Mouse (Mus musculus) activated CD4-positive, CD25-positive, alpha-beta regulatory T cell, adult 4 months (primary cell): ENCODE data around the gene Esrp2. TPM values are rescaled to one million over a fixed set of nuclear protein-coding genes. Genes with fewer than 3 reads are reported as not detected.

Experiments used
- ATAC-seq: one replicate; pipeline ENCODE4 v1.8.0; 2017
- polyA plus RNA-seq, 2 experiments: library from polyadenylated mRNA; unstranded; fragments of 100-300 nt; shearing (Covaris generic); gene quantifications; one replicate each; pipeline ENCODE4 v1.2.1; 2017

The Esrp2 gene
- polyA plus RNA-seq, 2 experiments from 2014 or later, result 0.20 TPM; not detected in 1

DNA sequence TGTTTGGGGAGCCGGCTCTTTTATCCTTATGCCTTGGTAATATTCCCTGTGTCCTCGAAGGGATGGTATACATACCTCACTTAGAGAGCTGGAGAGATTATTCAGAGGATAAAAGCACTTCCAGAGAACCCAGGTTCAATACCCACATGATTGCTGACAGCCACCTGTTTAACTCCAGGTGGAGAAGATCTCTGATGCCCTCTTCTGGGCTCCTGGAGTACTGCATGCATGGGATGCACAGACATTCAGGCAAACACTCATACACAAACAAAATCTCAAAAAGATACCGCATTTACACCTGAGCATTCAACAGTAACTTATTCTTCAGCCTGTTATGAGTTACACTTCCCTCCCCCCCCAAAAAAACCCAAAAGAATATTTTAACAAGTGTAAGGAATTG lies 20.9 kb downstream of the Esrp2 start:
- no peak for ATAC-seq

DNA sequence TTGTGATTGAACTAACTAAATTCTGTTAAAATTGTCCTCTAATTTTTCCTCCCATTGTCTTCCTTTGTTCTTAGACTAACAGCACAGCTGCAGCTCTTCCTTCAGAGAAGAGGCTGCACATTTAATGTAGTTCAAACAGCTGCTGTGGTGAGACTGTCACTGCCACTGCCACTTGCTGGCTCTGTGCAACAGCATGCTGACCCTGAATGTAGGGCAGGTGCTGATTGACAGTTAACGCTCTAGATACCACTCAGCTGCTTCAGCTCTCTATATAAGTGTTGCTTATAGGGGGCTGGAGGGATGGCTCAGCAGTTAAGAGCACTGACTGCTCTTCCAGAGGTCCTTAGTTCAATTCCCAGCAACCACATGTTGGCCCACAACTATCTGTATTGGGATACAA lies 24.3 kb downstream of the Esrp2 start:
- ATAC-seq, result no peak

DNA sequence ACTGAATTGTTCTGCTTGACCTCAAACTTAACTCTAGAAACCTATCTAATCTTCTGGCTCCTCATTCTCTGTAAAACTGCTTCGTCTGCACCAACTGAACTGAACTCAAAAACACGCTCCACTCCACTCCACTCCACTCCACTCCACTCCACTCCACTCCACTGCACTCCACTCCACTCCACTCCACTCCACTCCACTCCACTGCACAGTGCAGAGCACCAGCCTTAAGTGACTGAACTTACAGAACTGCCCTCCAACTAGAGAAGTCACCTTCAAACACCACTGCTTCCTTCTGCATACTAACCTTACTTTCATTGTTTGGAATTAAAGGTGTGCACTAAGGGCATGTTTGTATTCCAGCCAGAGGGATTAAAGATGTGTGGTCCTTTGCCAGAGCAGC lies 24.7 kb downstream of the Esrp2 start:
- ATAC-seq, result no peak

DNA sequence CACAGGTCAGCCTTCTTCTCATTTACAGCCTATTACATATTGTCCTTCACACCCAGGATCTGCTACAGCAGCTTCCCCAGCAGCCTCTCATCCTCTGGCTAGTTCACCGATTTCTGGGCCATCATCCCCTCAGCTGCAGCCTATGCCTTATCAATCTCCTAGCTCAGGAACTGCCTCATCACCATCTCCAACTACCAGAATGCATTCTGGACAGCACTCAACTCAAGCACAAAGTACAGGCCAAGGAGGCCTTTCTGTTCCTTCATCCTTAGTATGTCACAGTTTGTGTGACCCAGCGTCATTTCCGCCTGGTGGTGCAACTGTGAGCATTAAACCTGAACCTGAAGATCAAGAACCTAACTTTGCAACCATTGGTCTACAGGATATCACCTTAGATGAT lies 28.0 kb downstream of the Esrp2 start:
- no peak for ATAC-seq

DNA sequence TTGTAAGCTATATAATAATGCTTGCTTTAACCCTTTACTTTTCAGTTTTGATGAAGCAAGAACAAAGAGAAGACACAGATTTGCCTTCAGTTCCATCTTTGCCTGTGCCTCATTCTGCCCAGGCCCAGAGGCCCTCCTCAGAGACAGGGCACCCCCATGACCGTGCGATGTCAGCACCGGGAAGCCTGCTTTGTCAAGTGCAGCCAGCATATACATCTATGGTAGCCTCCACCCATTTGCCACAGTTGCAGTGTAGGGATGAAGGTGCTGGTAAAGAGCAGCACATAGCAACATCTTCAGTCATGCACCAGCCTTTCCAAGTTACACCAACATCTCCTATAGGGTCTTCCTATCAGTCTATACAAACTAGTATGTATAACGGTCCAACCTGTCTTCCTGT lies 28.7 kb downstream of the Esrp2 start:
- no peak for ATAC-seq

DNA sequence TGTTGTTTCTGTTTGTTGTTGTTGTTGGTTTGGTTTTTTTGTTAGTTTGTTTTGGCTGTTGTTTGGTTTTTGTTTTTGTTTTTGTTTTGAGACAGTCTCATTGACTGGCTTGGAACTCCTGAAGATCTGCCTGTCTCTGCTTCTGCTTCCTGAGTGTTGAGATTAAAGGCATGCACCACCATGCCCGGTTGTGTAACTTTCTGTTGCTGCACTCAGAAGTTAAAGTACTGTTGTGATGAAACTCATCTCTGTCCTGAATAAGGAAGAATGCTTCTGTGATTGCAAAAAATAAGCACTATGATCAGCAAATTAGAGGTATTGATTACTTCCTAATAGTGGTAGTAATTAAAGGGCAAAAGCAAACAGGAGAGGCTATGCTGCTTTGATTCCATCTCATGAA lies 30.6 kb downstream of the Esrp2 start:
- ATAC-seq, result no peak

DNA sequence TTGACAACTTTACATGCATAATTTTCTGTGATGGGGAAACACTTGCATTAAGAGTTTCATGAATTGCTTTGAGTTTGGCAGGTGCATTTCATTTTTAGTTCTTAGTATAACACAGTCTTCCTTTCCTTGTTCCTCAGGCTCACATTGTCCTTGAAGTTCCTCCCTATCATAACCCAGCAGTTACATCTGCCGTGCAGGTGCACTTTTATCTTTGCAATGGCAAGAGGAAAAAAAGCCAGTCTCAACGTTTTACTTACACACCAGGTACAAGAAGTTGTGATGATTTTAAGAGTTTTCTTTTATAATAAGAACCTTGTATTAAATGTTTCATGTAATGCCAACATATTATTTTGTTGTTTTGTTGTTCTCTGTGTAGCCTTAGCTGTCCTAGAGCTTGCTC lies 32.9 kb downstream of the Esrp2 start:
- ATAC-seq, result no peak

DNA sequence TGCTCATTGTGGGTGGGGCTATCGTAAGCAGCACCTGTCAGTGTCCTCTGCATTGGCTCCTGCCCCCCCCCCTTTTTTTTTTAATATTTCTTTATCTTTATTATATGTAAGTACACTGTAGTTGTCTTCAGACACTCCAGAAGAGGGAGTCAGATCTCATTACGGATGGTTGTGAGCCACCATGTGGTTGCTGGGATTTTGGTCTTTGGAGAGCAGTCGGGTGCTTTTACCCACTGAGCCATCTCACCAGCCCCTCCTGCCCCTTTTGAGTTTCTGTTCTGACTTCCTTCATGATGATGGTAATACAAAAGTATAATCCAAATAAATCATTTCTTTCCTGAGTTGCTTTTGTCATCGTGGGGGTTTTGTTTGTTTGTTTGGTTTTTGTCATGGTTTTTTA lies 34.5 kb downstream of the Esrp2 start:
- no peak for ATAC-seq

Other genes with a start within 250 kb of the Esrp2 start
- gene Nrn1l, start 243.4 kb downstream of the Esrp2 start, polyA plus RNA-seq, result 1 to 10 TPM in 1 of 2 experiments, not detected in 1; 1.3 TPM
- gene Pskh1, start 236.5 kb downstream of the Esrp2 start, polyA plus RNA-seq, result 10 to 100 TPM in 1 of 2 experiments, 1 to 10 TPM in 1; 8.1 to 11.3 TPM
- gene Ctrl, start 203.1 kb downstream of the Esrp2 start, polyA plus RNA-seq, result 1 to 10 TPM; 3.2 to 3.3 TPM
- 100 to 1,000 TPM; 368 to 402 TPM for gene Psmb10, start 198.5 kb downstream of the Esrp2 start, polyA plus RNA-seq
- under 1 TPM; 0.25 to 0.61 TPM for gene Lcat, start 193.6 kb downstream of the Esrp2 start, polyA plus RNA-seq
- 1 to 10 TPM; 3.8 to 8.1 TPM for gene Slc12a4, start 170.9 kb downstream of the Esrp2 start, polyA plus RNA-seq
- gene Dpep3, start 157.5 kb downstream of the Esrp2 start, polyA plus RNA-seq, result not detected
- 10 to 100 TPM; 25.7 to 28.8 TPM for gene Dus2, start 145.6 kb downstream of the Esrp2 start, polyA plus RNA-seq
- gene Dpep2nb, start 131.0 kb downstream of the Esrp2 start, polyA plus RNA-seq, result not detected
- 10 to 100 TPM in 1 of 2 experiments, 1 to 10 TPM in 1; 9.7 to 12.1 TPM for gene Ddx28, start 125.1 kb downstream of the Esrp2 start, polyA plus RNA-seq
- 10 to 100 TPM; 30.0 to 31.5 TPM for gene Nfatc3, start 78.1 kb downstream of the Esrp2 start, polyA plus RNA-seq
- gene Pla2g15, start 13.4 kb upstream of the Esrp2 start, polyA plus RNA-seq, result 1 to 10 TPM; 1.9 to 4.0 TPM
- gene Slc7a6, start 31.9 kb upstream of the Esrp2 start, polyA plus RNA-seq, result 10 to 100 TPM; 26.2 to 33.6 TPM
- gene Slc7a6os, start 74.0 kb upstream of the Esrp2 start, polyA plus RNA-seq, result 10 to 100 TPM; 20.6 to 22.5 TPM
- gene Prmt7, start 74.0 kb upstream of the Esrp2 start, polyA plus RNA-seq, result 10 to 100 TPM; 19.5 to 31.6 TPM
- not detected for gene Smpd3, start 201.0 kb upstream of the Esrp2 start, polyA plus RNA-seq